Mouse (Mus musculus): ENCODE measurements around the gene Hsd3b7.

Hsd3b7 gene

GRCm38 (mm10) chr7:127800435-127801009 is at the start of gene Hsd3b7:
Gene Hsd3b7 (plus strand): TSS chr7:127800604.
- peak; percentile 86 for DNase-seq (ENCODE audit: low spot score)

- no peak for DNase-seq (ENCODE audit: low spot score)
Measured at GRCm38 (mm10) chr7:127751619-127752018, 48.8 kb upstream of the Hsd3b7 start.

- no peak for DNase-seq (ENCODE audit: low spot score)
Measured at GRCm38 (mm10) chr7:127752069-127752468, 48.3 kb upstream of the Hsd3b7 start.

- DNase-seq (ENCODE audit: low spot score) = no peak
Measured at GRCm38 (mm10) chr7:127753158-127753557, 47.2 kb upstream of the Hsd3b7 start.

- DNase-seq (ENCODE audit: low spot score) = no peak
Measured at GRCm38 (mm10) chr7:127753741-127754140, 46.7 kb upstream of the Hsd3b7 start.

- DNase-seq (ENCODE audit: low spot score) = no peak
Measured at GRCm38 (mm10) chr7:127759716-127760115, 40.7 kb upstream of the Hsd3b7 start.

GRCm38 (mm10) chr7:127760478-127760877 is 39.9 kb upstream of the Hsd3b7 start:
- DNase-seq (ENCODE audit: low spot score) = no peak

- DNase-seq (ENCODE audit: low spot score) = no peak
Measured at GRCm38 (mm10) chr7:127761026-127761425, 39.4 kb upstream of the Hsd3b7 start.

- DNase-seq (ENCODE audit: low spot score) = no peak
Measured at GRCm38 (mm10) chr7:127763642-127764041, 36.8 kb upstream of the Hsd3b7 start.

- DNase-seq (ENCODE audit: low spot score) = no peak
Measured at GRCm38 (mm10) chr7:127765756-127766155, 34.6 kb upstream of the Hsd3b7 start.

- no peak for DNase-seq (ENCODE audit: low spot score)
Measured at GRCm38 (mm10) chr7:127766851-127767609, 33.4 kb upstream of the Hsd3b7 start.

- DNase-seq (ENCODE audit: low spot score) = no peak
Measured at GRCm38 (mm10) chr7:127767671-127768345, 32.6 kb upstream of the Hsd3b7 start.

- no peak for DNase-seq (ENCODE audit: low spot score)
Measured at GRCm38 (mm10) chr7:127768346-127768996, 31.9 kb upstream of the Hsd3b7 start.

GRCm38 (mm10) chr7:127768997-127769593 is 31.3 kb upstream of the Hsd3b7 start:
- DNase-seq (ENCODE audit: low spot score) = peak; percentile 97

GRCm38 (mm10) chr7:127769651-127770038 is 30.8 kb upstream of the Hsd3b7 start, which contains the start of gene Orai3:
Gene Orai3 (plus strand): TSS chr7:127769815.
- peak; percentile 63 for DNase-seq (ENCODE audit: low spot score)

GRCm38 (mm10) chr7:127770039-127770905 is 30.1 kb upstream of the Hsd3b7 start:
- no peak for DNase-seq (ENCODE audit: low spot score)

- no peak for DNase-seq (ENCODE audit: low spot score)
Measured at GRCm38 (mm10) chr7:127771262-127771661, 29.1 kb upstream of the Hsd3b7 start.

- DNase-seq (ENCODE audit: low spot score) = no peak
Measured at GRCm38 (mm10) chr7:127772080-127772479, 28.3 kb upstream of the Hsd3b7 start.

- DNase-seq (ENCODE audit: low spot score) = no peak
Measured at GRCm38 (mm10) chr7:127772557-127772956, 27.8 kb upstream of the Hsd3b7 start.

GRCm38 (mm10) chr7:127773664-127774384 is 26.6 kb upstream of the Hsd3b7 start:
- no peak for DNase-seq (ENCODE audit: low spot score)
